Mouse (Mus musculus) kidney, adult 9 months (tissue): ENCODE measurements around the gene Scly.

ENCODE experiments used
- DNase-seq: peaks from one replicate; pipeline ENCODE4 v3.0.0; 2022

Scly gene

DNA sequence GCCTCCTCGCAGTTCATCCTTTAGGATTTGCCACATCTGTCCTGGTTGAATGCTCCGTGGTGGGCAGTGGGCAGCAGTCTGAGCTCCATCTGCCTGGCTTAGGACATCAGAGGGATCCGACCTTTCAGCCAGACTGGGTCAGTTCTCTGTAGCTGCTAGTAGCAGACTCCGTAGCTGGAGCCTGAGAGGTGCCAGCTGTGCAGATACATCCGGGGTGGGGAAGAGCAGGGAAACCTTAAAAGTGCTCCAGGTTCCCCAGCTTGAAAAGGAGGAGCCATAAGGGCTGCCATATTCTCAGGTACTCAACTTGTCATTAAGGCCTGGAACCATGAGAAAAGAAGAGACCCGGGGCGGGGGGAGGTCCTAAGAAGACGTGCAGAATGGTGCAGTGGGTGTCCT lies 67.7 kb downstream of the Scly start:
- no peak for DNase-seq

GRCm38 (mm10) chr1:91366215-91367108 lies 68.3 kb downstream of the Scly start, which contains the start of gene Erfe:
TSS of gene Erfe (plus strand) at chr1:91366430.
- peak; percentile 61 for DNase-seq

DNA sequence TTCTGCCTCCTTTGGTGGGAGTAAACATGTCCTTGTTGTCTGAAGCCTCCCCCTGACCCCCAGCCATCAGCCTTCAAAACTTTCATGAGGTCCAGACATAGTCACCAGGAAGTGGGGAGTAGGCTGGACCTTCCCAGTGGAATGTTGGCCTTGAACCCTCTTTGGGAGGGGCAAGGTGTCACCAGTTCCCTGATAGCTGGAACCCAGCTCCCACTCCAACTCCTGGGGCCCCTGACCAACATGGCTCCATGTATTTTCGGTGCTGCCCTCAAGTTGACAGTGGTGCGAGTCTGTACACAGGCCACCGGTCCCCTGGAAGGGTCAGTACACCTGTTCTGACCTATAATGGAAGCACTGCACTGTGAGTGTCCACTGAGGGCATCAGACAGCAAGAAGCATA lies 69.2 kb downstream of the Scly start:
- DNase-seq, result no peak

DNA sequence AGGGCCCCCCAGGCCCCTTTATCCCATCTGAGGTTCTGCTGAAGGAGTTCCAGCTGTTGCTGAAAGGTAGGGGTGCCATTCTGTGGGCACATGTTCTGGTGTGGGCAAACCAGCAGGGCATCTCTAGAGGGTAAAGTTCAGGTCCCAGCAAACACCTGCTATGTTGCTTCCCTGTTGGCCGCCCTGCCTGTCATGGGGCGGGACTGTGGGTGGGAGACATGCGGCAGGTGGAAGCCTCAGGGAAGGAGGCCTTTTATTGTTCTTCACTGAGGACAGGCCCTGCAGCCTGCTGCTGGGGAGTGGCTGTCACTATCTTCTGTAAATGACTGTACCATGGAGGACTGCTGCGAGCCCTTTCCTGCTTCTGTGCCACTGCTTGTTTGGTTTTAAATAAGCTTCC lies 71.3 kb downstream of the Scly start:
- no peak for DNase-seq

DNA sequence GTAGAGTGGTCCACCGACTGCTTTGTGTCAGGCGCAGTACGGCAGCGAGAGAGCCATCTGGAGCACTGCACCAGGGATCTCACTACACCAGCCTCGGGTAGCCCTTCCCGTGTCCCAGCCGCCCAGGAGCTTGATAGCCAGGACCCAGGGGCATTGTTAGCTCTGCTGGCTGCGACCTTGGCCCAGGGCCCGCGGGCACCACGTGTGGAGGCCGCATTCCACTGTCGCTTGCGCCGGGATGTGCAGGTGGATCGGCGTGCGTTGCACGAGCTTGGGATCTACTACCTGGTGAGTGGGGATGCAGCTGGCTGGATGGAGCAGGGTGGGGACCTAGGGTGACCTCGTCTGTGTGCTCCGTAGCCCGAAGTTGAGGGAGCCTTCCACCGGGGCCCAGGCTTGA lies 71.9 kb downstream of the Scly start:
- DNase-seq, result no peak
